Comparison of ENCODE assay signal across 26 mouse cellular contexts in the genomic region with DNA sequence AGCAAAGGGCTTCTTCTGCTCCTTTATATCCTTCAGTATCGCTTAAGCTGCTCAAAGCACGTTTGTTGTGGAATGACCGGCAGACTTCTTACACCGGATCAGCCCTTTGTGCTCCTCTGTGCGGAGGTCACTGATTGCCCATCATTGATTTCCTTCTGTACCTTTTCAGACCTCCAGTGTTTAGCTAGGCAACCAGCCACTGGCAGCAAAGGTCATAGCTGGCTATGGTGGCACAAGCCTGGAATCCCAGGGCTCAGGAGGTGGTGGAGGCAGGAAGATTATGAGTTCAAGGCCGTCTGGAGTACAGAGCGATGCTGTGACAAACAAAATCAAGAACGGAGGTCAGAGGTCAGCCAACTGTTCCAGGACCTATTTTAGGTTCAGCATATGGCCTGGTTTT. TPM values are rescaled to one million over a fixed set of nuclear protein-coding genes. Genes with fewer than 3 reads are reported as not detected.
DNase-seq lines count a peak whose midpoint lies in the region; ATAC-seq and TF ChIP-seq lines count a peak whose summit lies in the region.
"Had no signal": no experiment of that assay in that cellular context is flagged by ENCODE, and none has a peak within 500 bp of the region (broad histone marks: within the 10 kb centered on the region; RNA-seq: fewer than 3 reads in every experiment).

No protein-coding gene starts in this region.

- H3K9ac ChIP-seq in heart, embryonic 14.5 days (ENCODE audit: low read length) = no peak overlapping the region
- no peak overlapping the region for H3K9ac ChIP-seq in heart, embryonic 11.5 days (ENCODE audit: low read depth, low read length)
- no peak overlapping the region for H3K9ac ChIP-seq in heart, postnatal 0 days (replicated peaks; ENCODE audit: low read depth, low read length)
- H3K9ac ChIP-seq in liver, postnatal 0 days (replicated peaks) = no peak overlapping the region
- H3K9ac ChIP-seq in liver, embryonic 11.5 days (ENCODE audit: low read depth, low read length) = no peak overlapping the region
- H3K9ac ChIP-seq: forebrain, embryonic 13.5 days; hindbrain, embryonic 12.5 days; hindbrain, embryonic 15.5 days had no signal

- intact Hi-C loops in heart, postnatal 36 days (cut with DNase I) = loop anchor here (5.0 kb wide), 1 partner anchor 40 kb away; no protein-coding TSS in a partner anchor

- no peaks in the 10 kb centered on the region for H3K36me3 ChIP-seq in heart, embryonic 10.5 days
- no peaks in the 10 kb centered on the region for H3K36me3 ChIP-seq in heart, embryonic 14.5 days (ENCODE audit: control insufficient read depth, insufficient read depth, low read length)
- no peaks in the 10 kb centered on the region for H3K36me3 ChIP-seq in heart, embryonic 11.5 days (ENCODE audit: control insufficient read depth, insufficient read depth, low read length)
- H3K36me3 ChIP-seq in heart, postnatal 0 days (replicated peaks; ENCODE audit: control insufficient read depth, insufficient read depth, low read length) = no peaks in the 10 kb centered on the region
- H3K36me3 ChIP-seq in liver, postnatal 0 days (replicated peaks; ENCODE audit: insufficient read depth, low read length) = no peaks in the 10 kb centered on the region
- no peaks in the 10 kb centered on the region for H3K36me3 ChIP-seq in liver, embryonic 11.5 days (ENCODE audit: control insufficient read depth, insufficient read depth, low read length)
- H3K36me3 ChIP-seq: forebrain, embryonic 10.5 days; G1E; hindbrain, embryonic 12.5 days; hindbrain, embryonic 15.5 days had no signal

- WGBS in heart, embryonic 10.5 days = 86% methylated on average over 8 of the region's 8 CpGs
- WGBS in heart, embryonic 14.5 days = 90% methylated on average over 8 of the region's 8 CpGs
- WGBS in heart, embryonic 11.5 days (ENCODE audit: insufficient replicate concordance) = 84% methylated on average over 8 of the region's 8 CpGs
- WGBS in heart, postnatal 0 days = 92% methylated on average over 8 of the region's 8 CpGs
- 76% methylated on average over 8 of the region's 8 CpGs for WGBS in liver, postnatal 0 days (ENCODE audit: insufficient replicate concordance)
- WGBS in liver, embryonic 11.5 days = 84% methylated on average over 8 of the region's 8 CpGs

- peaks cover 43% of the 10 kb centered on the region for H3K4me1 ChIP-seq in heart, embryonic 10.5 days
- H3K4me1 ChIP-seq in heart, embryonic 14.5 days (ENCODE audit: control insufficient read depth in 2 of 2, insufficient read depth in 2 of 2, low read length in 2 of 2) = peaks cover 27 to 45% of the 10 kb centered on the region in 2 experiments
- peaks cover 18% of the 10 kb centered on the region for H3K4me1 ChIP-seq in heart, embryonic 11.5 days (ENCODE audit: control insufficient read depth, insufficient read depth, low read length)
- peaks cover 17% of the 10 kb centered on the region; the same call in 1 of the 2 replicates for H3K4me1 ChIP-seq in heart, postnatal 0 days (ENCODE audit: control insufficient read depth, insufficient read depth)
- peaks cover 23% of the 10 kb centered on the region for H3K4me1 ChIP-seq in liver, postnatal 0 days (ENCODE audit: insufficient read depth)
- peaks cover 6% of the 10 kb centered on the region for H3K4me1 ChIP-seq in liver, embryonic 11.5 days (replicated peaks; ENCODE audit: control insufficient read depth, insufficient read depth, low read length)
- H3K4me1 ChIP-seq: hindbrain, embryonic 15.5 days had no signal

- no peak overlapping the region for H3K4me3 ChIP-seq in heart, embryonic 10.5 days
- no peak overlapping the region for H3K4me3 ChIP-seq in heart, embryonic 14.5 days (ENCODE audit: control insufficient read depth in 1 of 2, insufficient read depth in 1 of 2, low read depth in 1 of 2, low read length in 2 of 2)
- no peak overlapping the region for H3K4me3 ChIP-seq in heart, embryonic 11.5 days (ENCODE audit: low read depth, low read length)
- H3K4me3 ChIP-seq in heart, postnatal 0 days (ENCODE audit: low read depth, low read length) = no peak overlapping the region
- H3K4me3 ChIP-seq in liver, postnatal 0 days (ENCODE audit: low read depth, low read length) = no peak overlapping the region
- H3K4me3 ChIP-seq in liver, embryonic 11.5 days (ENCODE audit: low read depth, low read length) = no peak overlapping the region
- H3K4me3 ChIP-seq: forebrain, embryonic 10.5 days; forebrain, embryonic 13.5 days; hindbrain, embryonic 12.5 days; hindbrain, embryonic 15.5 days had no signal

- no peaks in the 10 kb centered on the region for H3K9me3 ChIP-seq in heart, embryonic 10.5 days
- H3K9me3 ChIP-seq in heart, embryonic 14.5 days (ENCODE audit: control insufficient read depth, low read length) = peaks cover 10% of the 10 kb centered on the region; the same call in 1 of the 2 replicates
- peaks cover 5% of the 10 kb centered on the region; the same call in 1 of the 2 replicates for H3K9me3 ChIP-seq in heart, embryonic 11.5 days (replicated peaks; ENCODE audit: control insufficient read depth, low read length)
- H3K9me3 ChIP-seq in heart, postnatal 0 days (replicated peaks; ENCODE audit: control insufficient read depth, low read length) = peaks cover 6% of the 10 kb centered on the region
- H3K9me3 ChIP-seq in liver, postnatal 0 days (ENCODE audit: low read length) = no peaks in the 10 kb centered on the region
- no peaks in the 10 kb centered on the region for H3K9me3 ChIP-seq in liver, embryonic 11.5 days (ENCODE audit: control insufficient read depth, low read length)
- H3K9me3 ChIP-seq: G1E had no signal

- DNase-seq in heart, embryonic 10.5 days (ENCODE audit: low spot score) = no peak
- no peak for DNase-seq in heart, postnatal 36 days
- DNase-seq in heart, postnatal 0 days (ENCODE audit: low spot score) = no peak
- no peak for DNase-seq in heart, adult 8-10 months (ENCODE audit: low spot score)
- peak; percentile 47 for DNase-seq in liver, postnatal 0 days
- no peak for DNase-seq in liver, embryonic 11.5 days (ENCODE audit: low spot score)
- DNase-seq: adrenal gland, postnatal 10 days; adrenal gland, postnatal 36 days; B cell, adult 2 months; cerebellum, adult 18-20 months; cerebellum, adult 9-10 months; cerebellum, postnatal 14 days; gastrocnemius, postnatal 10 days; gastrocnemius, postnatal 36 days; kidney, adult 2 months had no signal

- no peaks in the 10 kb centered on the region for H3K27me3 ChIP-seq in heart, embryonic 10.5 days (ENCODE audit: insufficient read depth, poor library complexity, severe bottlenecking)
- no peaks in the 10 kb centered on the region for H3K27me3 ChIP-seq in heart, embryonic 14.5 days (ENCODE audit: control insufficient read depth, insufficient read depth, low read length)
- H3K27me3 ChIP-seq in heart, embryonic 11.5 days (ENCODE audit: control insufficient read depth, insufficient read depth, low read length) = no peaks in the 10 kb centered on the region
- no peaks in the 10 kb centered on the region for H3K27me3 ChIP-seq in heart, postnatal 0 days (ENCODE audit: control insufficient read depth, insufficient read depth, low read length)
- no peaks in the 10 kb centered on the region for H3K27me3 ChIP-seq in liver, postnatal 0 days (ENCODE audit: insufficient read depth, low read length)
- H3K27me3 ChIP-seq in liver, embryonic 11.5 days (replicated peaks; ENCODE audit: control insufficient read depth, insufficient read depth, low read length) = no peaks in the 10 kb centered on the region
- H3K27me3 ChIP-seq: CH12.LX; hindbrain, embryonic 12.5 days; hindbrain, embryonic 15.5 days had no signal

- H3K27ac ChIP-seq in heart, embryonic 10.5 days = peak overlapping the region; percentile 82
- H3K27ac ChIP-seq in heart, embryonic 14.5 days (replicated peaks in 1 of 2; ENCODE audit: control insufficient read depth in 1 of 2, insufficient read depth in 1 of 2, low read depth in 2 of 2, low read length in 2 of 2) = peak overlapping the region; percentile 93; a peak in 3 of 4 replicates
- no peak overlapping the region; the same call in 1 of the 2 replicates for H3K27ac ChIP-seq in heart, embryonic 11.5 days (ENCODE audit: low read depth, low read length)
- peak overlapping the region; percentile 95 for H3K27ac ChIP-seq in heart, postnatal 0 days (ENCODE audit: low read depth)
- H3K27ac ChIP-seq in liver, postnatal 0 days (ENCODE audit: low read depth) = peak overlapping the region; percentile 44; the same call in 1 of the 2 replicates
- H3K27ac ChIP-seq in liver, embryonic 11.5 days (ENCODE audit: low read depth, low read length) = no peak overlapping the region
- H3K27ac ChIP-seq: forebrain, embryonic 10.5 days; forebrain, embryonic 13.5 days; hindbrain, embryonic 12.5 days; hindbrain, embryonic 15.5 days had no signal

- no peak for ATAC-seq in heart, embryonic 14.5 days (ENCODE audit: insufficient number of reproducible peaks, insufficient read depth, low FRiP score, low read depth)
- no peak for ATAC-seq in heart, embryonic 11.5 days (replicated peaks; ENCODE audit: insufficient number of reproducible peaks, low FRiP score, low TSS enrichment)
- ATAC-seq in heart, postnatal 0 days (ENCODE audit: insufficient read depth, low read depth) = no peak
- peak; percentile 83 for ATAC-seq in liver, postnatal 0 days
- ATAC-seq in liver, embryonic 11.5 days (replicated peaks; ENCODE audit: low FRiP score) = no peak
- ATAC-seq: forebrain, embryonic 13.5 days; forebrain, embryonic 16.5 days; intestine, postnatal 0 days; Patski had no signal

- no peak overlapping the region for H3K4me2 ChIP-seq in heart, embryonic 14.5 days (ENCODE audit: low read length)
- H3K4me2 ChIP-seq in heart, embryonic 11.5 days = no peak overlapping the region
- H3K4me2 ChIP-seq in heart, postnatal 0 days (ENCODE audit: low read depth, low read length) = no peak overlapping the region
- H3K4me2 ChIP-seq in liver, postnatal 0 days (ENCODE audit: low read depth, low read length) = no peak overlapping the region
- H3K4me2 ChIP-seq in liver, embryonic 11.5 days = no peak overlapping the region
- H3K4me2 ChIP-seq: forebrain, embryonic 13.5 days; hindbrain, embryonic 12.5 days; hindbrain, embryonic 15.5 days had no signal

- no peak for TF ChIP-seq CTCF in heart, postnatal 0 days (IDR thresholded peaks at IDR 0.05; ENCODE audit: low read depth)
- TF ChIP-seq CTCF in liver, postnatal 0 days (IDR thresholded peaks at IDR 0.05; ENCODE audit: low read depth) = no peak

- TF ChIP-seq EP300 in heart, postnatal 0 days (IDR thresholded peaks at IDR 0.05; ENCODE audit: low read depth) = no peak
- TF ChIP-seq EP300 in liver, postnatal 0 days (IDR thresholded peaks at IDR 0.05; ENCODE audit: low read depth) = no peak

RNA-seq across cellular contexts. Expression of a gene that starts 17.0 kb away (rescaled TPM):
- 6.7 and 11.5 TPM in 2 replicates for polyA plus RNA-seq in heart, embryonic 10.5 days (2016; fragmentation: Nextera tagmentation; extraction: Ambion mirVana)
- total RNA-seq in heart, postnatal 36 days (2021) = 100 to 1,000 TPM; 405 to 444 TPM
- polyA plus RNA-seq in heart, embryonic 14.5 days (2014; fragmentation: Nextera tagmentation; extraction: Ambion mirVana) = 30.1 and 34.0 TPM in 2 replicates
- polyA plus RNA-seq in heart, embryonic 11.5 days (2014; fragmentation: Nextera tagmentation; extraction: Ambion mirVana) = 13.0 and 19.7 TPM in 2 replicates
- 510 and 558 TPM in 2 replicates for total RNA-seq in heart, postnatal 0 days (2014; rRNA removed; ENCODE audit: low replicate concordance)
- polyA plus RNA-seq in heart, postnatal 0 days (2015; fragmentation: Nextera tagmentation; extraction: Ambion mirVana) = 41.0 and 42.6 TPM in 2 replicates
- total RNA-seq in heart, adult 8-10 months (2022) = 100 to 1,000 TPM; 354 to 475 (median 429) TPM
- polyA plus RNA-seq in liver, postnatal 0 days (2015; fragmentation: Nextera tagmentation; extraction: Ambion mirVana) = 0.78 and 0.95 TPM in 2 replicates
- polyA plus RNA-seq in liver, embryonic 11.5 days (2014; fragmentation: Nextera tagmentation; extraction: Ambion mirVana) = 0.15 TPM in 1 of 2 replicates, not detected in the other
- total RNA-seq: G1E had no signal
- polyA plus RNA-seq: G1E, Patski had no signal

Comparison
In these comparisons a context has a peak if more than half of its experiments do, and no peak if none do; other contexts are left out.
1. H3K27ac ChIP-seq: peak in heart, embryonic 10.5 days (single experiment), heart, embryonic 14.5 days (2 of 2), heart, postnatal 0 days (single experiment) and liver, postnatal 0 days (single experiment); none in heart, embryonic 11.5 days (single experiment) and liver, embryonic 11.5 days (single experiment).